Mouse (Mus musculus) testis, adult 2 months (tissue): Measurements from ENCODE around the gene Atp1a2.

ENCODE experiments used
- CTCF ChIP-seq: fragments of 200-500 bp; IDR thresholded peaks from 2 replicates; pipeline ENCODE4 v1.5.1; 2012; ENCODE audit warnings: low read depth, mild to moderate bottlenecking, inconsistent platforms, low read length, moderate library complexity; ENCODE audit not compliant: control insufficient read depth, insufficient read depth, insufficient replicate concordance
- POLR2A ChIP-seq: fragments of 200-500 bp; IDR thresholded peaks from 2 replicates; pipeline ENCODE4 v1.6.1; 2012; ENCODE audit warnings: low read depth, mild to moderate bottlenecking, inconsistent platforms, low read length, moderate library complexity; ENCODE audit not compliant: control insufficient read depth

- no peak for TF ChIP-seq POLR2A
- TF ChIP-seq CTCF = no peak
Observed at GRCm38 (mm10) chr1:172271208-172271607, 26.7 kb downstream of the Atp1a2 start.
